Mouse (Mus musculus) myocyte (in vitro differentiated cells): ENCODE results near the gene Nr4a2. TPM values are rescaled to one million over a fixed set of nuclear protein-coding genes. Genes with fewer than 3 reads are reported as not detected.

Experiments used
- H3K27me3 ChIP-seq: one replicate; pipeline ENCODE4 v1.6.1; 2011; ENCODE audit not compliant: control insufficient read depth, insufficient read depth, insufficient read length
- H3K36me3 ChIP-seq: one replicate; pipeline ENCODE4 v1.6.1; 2011; ENCODE audit not compliant: control insufficient read depth, insufficient read depth
- H3K4me2 ChIP-seq: one replicate; pipeline ENCODE4 v1.6.1; 2011; ENCODE audit warnings: low read depth, control low read depth
- H3K4me3 ChIP-seq: one replicate; pipeline ENCODE4 v1.5.1; 2011; ENCODE audit warnings: mild to moderate bottlenecking, control low read depth, moderate library complexity
- H3K79me2 ChIP-seq: one replicate; pipeline ENCODE4 v1.6.1; 2011; ENCODE audit not compliant: control insufficient read depth, insufficient read depth
- H3ac ChIP-seq: one replicate; pipeline ENCODE4 v1.6.1; 2011; ENCODE audit not compliant: control insufficient read depth, insufficient read length
- CEBPB ChIP-seq: IDR thresholded peaks from 2 replicates; pipeline ENCODE4 v1.6.1; 2011; ENCODE audit warnings: mild to moderate bottlenecking, moderate library complexity; ENCODE audit not compliant: poor library complexity, insufficient read depth, severe bottlenecking
- E2F4 ChIP-seq: IDR thresholded peaks from one replicate; pipeline ENCODE4 v1.6.1; 2011; ENCODE audit warnings: mild to moderate bottlenecking, control low read depth, moderate library complexity; ENCODE audit not compliant: insufficient read depth
- MAX ChIP-seq: IDR thresholded peaks from one replicate; pipeline ENCODE4 v1.6.1; 2011; ENCODE audit warnings: low read depth, mild to moderate bottlenecking, control low read depth
- MYOD1 ChIP-seq, 3 experiments: IDR thresholded peaks; one replicate each; pipeline ENCODE4 v1.6.1; 2011; ENCODE audit warnings: control low read depth in 2 of 3, low read depth in 2 of 3, mild to moderate bottlenecking in 2 of 3, moderate library complexity in 1 of 3; ENCODE audit not compliant: insufficient read length in 2 of 3, control insufficient read depth in 1 of 3
- MYOG ChIP-seq, 3 experiments: IDR thresholded peaks; one replicate each; pipeline ENCODE4 v1.6.1; 2011; ENCODE audit warnings: control low read depth in 2 of 3, low read depth in 2 of 3, mild to moderate bottlenecking in 2 of 3; ENCODE audit not compliant: insufficient read length in 2 of 3, control insufficient read depth in 1 of 3, insufficient read depth in 1 of 3
- POLR2A ChIP-seq: IDR thresholded peaks from one replicate; pipeline ENCODE4 v1.6.1; 2011; ENCODE audit warnings: low read depth, mild to moderate bottlenecking, control low read depth, moderate library complexity; ENCODE audit not compliant: insufficient read length
- POLR2AphosphoS2 ChIP-seq: IDR thresholded peaks from one replicate; pipeline ENCODE4 v1.6.1; 2011; ENCODE audit warnings: low read depth, control low read depth; ENCODE audit not compliant: insufficient read length
- REST ChIP-seq: IDR thresholded peaks from one replicate; pipeline ENCODE4 v1.6.1; 2011; ENCODE audit warnings: mild to moderate bottlenecking, control low read depth, moderate library complexity; ENCODE audit not compliant: insufficient read depth, insufficient read length
- SRF ChIP-seq: IDR thresholded peaks from one replicate; pipeline ENCODE4 v1.6.1; 2011; ENCODE audit warnings: low read depth; ENCODE audit not compliant: control insufficient read depth, insufficient read length
- TCF12 ChIP-seq: IDR thresholded peaks from one replicate; pipeline ENCODE4 v1.6.1; 2011; ENCODE audit warnings: mild to moderate bottlenecking, control low read depth; ENCODE audit not compliant: poor library complexity, insufficient read depth, severe bottlenecking
- TCF3 ChIP-seq: IDR thresholded peaks from one replicate; pipeline ENCODE4 v1.6.1; 2011; ENCODE audit warnings: low read depth, control low read depth; ENCODE audit not compliant: insufficient read length
- USF1 ChIP-seq: IDR thresholded peaks from one replicate; pipeline ENCODE4 v1.6.1; 2011; ENCODE audit warnings: low read depth, mild to moderate bottlenecking, control low read depth, moderate library complexity
- polyA plus RNA-seq: library from polyadenylated mRNA; unstranded; fragments of >200 nt; fragmentation: generic; extraction: Trizol; gene quantifications from one replicate; pipeline ENCODE4 v1.2.1, GENCODE M21; 2012; ENCODE audit warnings: missing spikeins

The Nr4a2 gene
- polyA plus RNA-seq, 1 experiment: 1.5 TPM

- H3ac ChIP-seq: no peak overlapping the region
- H3K27me3 ChIP-seq: no peaks in the 10 kb centered on the region
- H3K4me3 ChIP-seq: no peak overlapping the region
- TF ChIP-seq TCF12 (no peak), TCF3 (no peak), MYOG (IDR thresholded peaks at IDR 0.05; ENCODE audit: control insufficient read depth in 1 of 3, insufficient read depth in 1 of 3, insufficient read length in 2 of 3, low read depth in 2 of 3) (no peak), SRF (no peak), POLR2A (no peak), E2F4 (no peak)
- H3K79me2 ChIP-seq: no peaks in the 10 kb centered on the region
- H3K36me3 ChIP-seq: no peaks in the 10 kb centered on the region
- H3K4me2 ChIP-seq: no peak overlapping the region
Observed at GRCm38 (mm10) chr2:57102856-57103844, 20.7 kb downstream of the Nr4a2 start.

GRCm38 (mm10) chr2:57102091-57102855, 21.5 kb downstream of the Nr4a2 start:
- TF ChIP-seq USF1 (no peak), TCF12 (no peak), MYOG (IDR thresholded peaks at IDR 0.05; ENCODE audit: control insufficient read depth in 1 of 3, insufficient read depth in 1 of 3, insufficient read length in 2 of 3, low read depth in 2 of 3) (no peak), CEBPB (no peak), TCF3 (no peak), MYOD1 (IDR thresholded peaks at IDR 0.05; ENCODE audit: control insufficient read depth in 1 of 3, insufficient read length in 2 of 3, low read depth in 2 of 3) (no peak), E2F4 (no peak), POLR2A (no peak), SRF (no peak), REST (no peak), MAX (no peak), POLR2AphosphoS2 (no peak)
- Histone ChIP-seq H3K4me3 (no peak overlapping the region), H3K4me2 (no peak overlapping the region), H3ac (no peak overlapping the region), H3K79me2 (no peaks in the 10 kb centered on the region), H3K36me3 (no peaks in the 10 kb centered on the region), H3K27me3 (no peaks in the 10 kb centered on the region)

DNA sequence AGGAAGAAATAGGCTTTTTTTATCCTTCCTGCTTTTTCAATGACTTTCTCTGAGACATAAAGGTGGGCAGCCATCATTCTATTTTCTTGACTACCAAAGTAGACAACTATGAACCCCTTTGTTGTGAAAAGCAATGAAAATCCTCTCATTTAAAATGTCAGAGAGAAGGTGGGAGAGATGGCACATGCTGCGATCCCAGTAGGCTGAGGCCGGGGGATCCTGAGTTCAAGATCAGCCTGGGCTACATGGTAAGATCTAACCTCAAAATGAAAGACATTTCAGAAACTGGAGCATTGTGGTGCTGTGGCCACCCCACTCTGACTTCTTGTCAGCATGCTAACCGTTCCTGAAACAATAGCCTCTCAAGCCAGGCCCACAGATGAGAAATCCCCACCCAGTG, 23.6 kb downstream of the Nr4a2 start:
- Histone ChIP-seq H3K4me3 (no peak overlapping the region), H3K79me2 (no peaks in the 10 kb centered on the region), H3K27me3 (no peaks in the 10 kb centered on the region), H3K4me2 (no peak overlapping the region), H3ac (no peak overlapping the region), H3K36me3 (no peaks in the 10 kb centered on the region)
- no peak for TF ChIP-seq POLR2AphosphoS2

- Histone ChIP-seq H3ac (no peak overlapping the region), H3K27me3 (no peaks in the 10 kb centered on the region), H3K36me3 (no peaks in the 10 kb centered on the region), H3K4me2 (no peak overlapping the region), H3K4me3 (no peak overlapping the region), H3K79me2 (no peaks in the 10 kb centered on the region)
- no peak for TF ChIP-seq TCF3
- TF ChIP-seq POLR2A: no peak
- no peak for TF ChIP-seq REST
- no peak for TF ChIP-seq MYOD1 (IDR thresholded peaks at IDR 0.05; ENCODE audit: control insufficient read depth in 1 of 3, insufficient read length in 2 of 3, low read depth in 2 of 3)
- TF ChIP-seq MAX: no peak
- TF ChIP-seq CEBPB: no peak
- no peak for TF ChIP-seq USF1
- TF ChIP-seq E2F4: no peak
- TF ChIP-seq TCF12: no peak
- no peak for TF ChIP-seq POLR2AphosphoS2
- TF ChIP-seq MYOG (IDR thresholded peaks at IDR 0.05; ENCODE audit: control insufficient read depth in 1 of 3, insufficient read depth in 1 of 3, insufficient read length in 2 of 3, low read depth in 2 of 3): no peak
- TF ChIP-seq SRF: no peak
Observed at GRCm38 (mm10) chr2:57072452-57072851, 51.4 kb downstream of the Nr4a2 start.

DNA sequence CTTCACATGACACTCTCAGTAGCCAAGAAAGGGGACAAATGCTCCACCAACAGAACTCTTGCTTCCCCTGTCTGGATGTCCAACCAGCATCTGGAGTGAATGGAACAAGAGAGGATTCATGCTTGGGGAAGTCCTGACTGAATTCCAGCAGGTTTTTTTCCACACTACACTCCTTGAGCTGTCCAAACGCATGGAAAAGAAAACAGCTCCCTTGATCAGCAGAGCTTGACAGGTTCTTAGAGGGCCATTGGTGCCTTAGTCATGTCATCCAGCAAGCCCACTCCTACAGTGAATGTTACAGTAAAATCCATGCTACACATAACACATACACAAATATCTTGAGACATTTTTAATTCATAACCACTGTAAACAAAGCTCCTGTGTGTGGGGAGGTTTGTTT, 60.3 kb downstream of the Nr4a2 start:
- Histone ChIP-seq H3K4me2 (no peak overlapping the region), H3K36me3 (no peaks in the 10 kb centered on the region), H3K79me2 (no peaks in the 10 kb centered on the region), H3K27me3 (no peaks in the 10 kb centered on the region), H3ac (no peak overlapping the region), H3K4me3 (no peak overlapping the region)
- TF ChIP-seq USF1: no peak
- TF ChIP-seq MYOD1 (IDR thresholded peaks at IDR 0.05; ENCODE audit: control insufficient read depth in 1 of 3, insufficient read length in 2 of 3, low read depth in 2 of 3): no peak

Other genes starting within 250 kb of the Nr4a2 start
- 11.1 TPM for gene Gpd2, start 113.6 kb upstream of the Nr4a2 start, polyA plus RNA-seq